ENCODE assay signal across 9 mouse cellular contexts in the genomic region with DNA sequence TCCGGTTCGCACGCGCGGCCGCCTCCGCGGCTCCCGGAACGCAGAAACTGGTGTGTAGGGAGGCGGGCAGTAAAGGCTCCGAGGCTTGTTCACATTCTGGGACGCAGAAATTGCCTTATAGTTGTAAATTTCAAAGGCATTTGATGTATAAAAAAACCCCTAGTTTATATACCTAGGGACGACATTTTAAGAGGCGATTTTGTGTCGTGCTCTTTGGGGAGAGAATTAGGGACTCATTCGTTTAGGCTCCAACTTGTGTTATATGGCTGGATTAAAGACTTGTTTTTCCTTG. TPM values are rescaled to one million over a fixed set of nuclear protein-coding genes. Genes with fewer than 3 reads are reported as not detected.
DNase-seq lines count a peak whose midpoint lies in the region; ATAC-seq and TF ChIP-seq lines count a peak whose summit lies in the region.
"Had no signal": no experiment of that assay in that cellular context is flagged by ENCODE, and none has a peak within 500 bp of the region (broad histone marks: within the 10 kb centered on the region; RNA-seq: fewer than 3 reads in every experiment).

No protein-coding gene starts in this region.

- no peaks in the 10 kb centered on the region for H3K27me3 ChIP-seq in liver, adult 2 months (ENCODE audit: control insufficient read depth, insufficient read depth, low read length)
- H3K27me3 ChIP-seq in embryonic facial prominence, embryonic 13.5 days = no peaks in the 10 kb centered on the region
- no peaks in the 10 kb centered on the region for H3K27me3 ChIP-seq in intestine, embryonic 16.5 days (replicated peaks; ENCODE audit: control insufficient read depth, insufficient read depth, low read length)
- H3K27me3 ChIP-seq in neural tube, embryonic 13.5 days = no peaks in the 10 kb centered on the region

- no peak for TF ChIP-seq POLR2A in liver, adult 2 months (IDR thresholded peaks at IDR 0.05; ENCODE audit: extremely low read depth, insufficient read depth, low read length)

- peak overlapping the region; percentile 98 for H3K4me3 ChIP-seq in liver, adult 2 months (ENCODE audit: insufficient read depth, low read depth, low read length)
- peak overlapping the region; percentile 96 for H3K4me3 ChIP-seq in embryonic facial prominence, embryonic 13.5 days
- peak overlapping the region; percentile 92 for H3K4me3 ChIP-seq in intestine, embryonic 16.5 days (ENCODE audit: low read length)
- peak overlapping the region; percentile 97 for H3K4me3 ChIP-seq in neural tube, embryonic 13.5 days

- no peak for ATAC-seq in embryonic facial prominence, embryonic 13.5 days (ENCODE audit: insufficient number of reproducible peaks, insufficient read depth, low FRiP score, low TSS enrichment, low read depth)
- ATAC-seq in intestine, embryonic 16.5 days = no peak
- no peak for ATAC-seq in neural tube, embryonic 13.5 days (ENCODE audit: low read depth)

- peaks cover 33% of the 10 kb centered on the region for H3K79me2 ChIP-seq in liver, adult 2 months (ENCODE audit: control insufficient read depth, insufficient read depth, low read length)

- H3K9ac ChIP-seq in liver, adult 2 months (ENCODE audit: low read depth, low read length) = peak overlapping the region; percentile 100
- H3K9ac ChIP-seq in embryonic facial prominence, embryonic 13.5 days = peak overlapping the region; percentile 95
- H3K9ac ChIP-seq in intestine, embryonic 16.5 days (ENCODE audit: low read depth, low read length) = peak overlapping the region; percentile 96
- H3K9ac ChIP-seq in neural tube, embryonic 13.5 days = peak overlapping the region; percentile 95

- DNase-seq in liver, adult 2 months (ENCODE audit: extremely low read depth, low read depth, low spot score) = no peak
- DNase-seq in liver = no peak
- DNase-seq in adrenal gland, adult 18-20 months (ENCODE audit: low spot score in 2 of 2) = no peak
- DNase-seq in embryo, embryonic 10.5 days (ENCODE audit: low spot score) = no peak
- no peak for DNase-seq in adrenal gland, adult (ENCODE audit: inconsistent age in 2 of 2, low spot score in 1 of 2)

- under 1% methylated on average over 17 of the region's 17 CpGs for WGBS in liver, adult 2 months
- under 1% methylated on average over 17 of the region's 17 CpGs for WGBS in embryonic facial prominence, embryonic 13.5 days
- WGBS in intestine, embryonic 16.5 days = under 1% methylated on average over 17 of the region's 17 CpGs
- WGBS in neural tube, embryonic 13.5 days = 0% methylated on average over 17 of the region's 17 CpGs

- H3K9me3 ChIP-seq in embryonic facial prominence, embryonic 13.5 days = no peaks in the 10 kb centered on the region
- H3K9me3 ChIP-seq in intestine, embryonic 16.5 days (ENCODE audit: control insufficient read depth, low read length) = no peaks in the 10 kb centered on the region
- no peaks in the 10 kb centered on the region for H3K9me3 ChIP-seq in neural tube, embryonic 13.5 days

- TF ChIP-seq CTCF in liver, adult 2 months (IDR thresholded peaks at IDR 0.05; ENCODE audit: low read depth, low read length) = no peak

- peaks cover 12% of the 10 kb centered on the region for H3K36me3 ChIP-seq in liver, adult 2 months (ENCODE audit: control insufficient read depth, insufficient read depth, low read length)
- H3K36me3 ChIP-seq in embryonic facial prominence, embryonic 13.5 days = peaks cover 24% of the 10 kb centered on the region
- H3K36me3 ChIP-seq in intestine, embryonic 16.5 days (ENCODE audit: control insufficient read depth, insufficient read depth, low read length) = 0 out of 2 replicates have a peak, but pooled peaks cover 5% of the 10 kb centered on the region
- peaks cover 23% of the 10 kb centered on the region for H3K36me3 ChIP-seq in neural tube, embryonic 13.5 days

- H3K4me1 ChIP-seq in liver, adult 2 months (ENCODE audit: control insufficient read depth, insufficient read depth, low read length) = peaks cover 17% of the 10 kb centered on the region
- H3K4me1 ChIP-seq in embryonic facial prominence, embryonic 13.5 days = peaks cover 29% of the 10 kb centered on the region
- peaks cover 22% of the 10 kb centered on the region for H3K4me1 ChIP-seq in intestine, embryonic 16.5 days (ENCODE audit: control insufficient read depth, insufficient read depth, low read length)
- peaks cover 46% of the 10 kb centered on the region for H3K4me1 ChIP-seq in neural tube, embryonic 13.5 days (replicated peaks)

- peak overlapping the region; percentile 97 for H3K27ac ChIP-seq in liver, adult 2 months (replicated peaks; ENCODE audit: insufficient read depth, low read depth, low read length)
- peak overlapping the region; percentile 98 for H3K27ac ChIP-seq in embryonic facial prominence, embryonic 13.5 days
- H3K27ac ChIP-seq in intestine, embryonic 16.5 days (ENCODE audit: low read length) = peak overlapping the region; percentile 99
- peak overlapping the region; percentile 98 for H3K27ac ChIP-seq in neural tube, embryonic 13.5 days (replicated peaks)

- H3K4me2 ChIP-seq in embryonic facial prominence, embryonic 13.5 days = peak overlapping the region; percentile 68
- peak overlapping the region; percentile 70 for H3K4me2 ChIP-seq in intestine, embryonic 16.5 days (ENCODE audit: low read depth, low read length)
- peak overlapping the region; percentile 74 for H3K4me2 ChIP-seq in neural tube, embryonic 13.5 days

RNA-seq across cellular contexts. Expression of gene Dnajc5, which starts 0.6 kb away (rescaled TPM):
- total RNA-seq in liver, adult 2 months (2014; rRNA removed) = 20.2 and 23.8 TPM in 2 replicates
- 28.6 and 30.7 TPM in 2 replicates for polyA plus RNA-seq in liver, adult 2 months (2012; rRNA removed)
- 97.2 and 101 TPM in 2 replicates for polyA plus RNA-seq in embryonic facial prominence, embryonic 13.5 days (2015; fragmentation: Nextera tagmentation; extraction: Ambion mirVana)
- polyA plus RNA-seq in intestine, embryonic 16.5 days (2015; fragmentation: Nextera tagmentation; extraction: Ambion mirVana) = 73.5 and 74.1 TPM in 2 replicates
- 192 and 214 TPM in 2 replicates for polyA plus RNA-seq in neural tube, embryonic 13.5 days (2015; fragmentation: Nextera tagmentation; extraction: Ambion mirVana)
- total RNA-seq in adrenal gland, adult 18-20 months (2021) = 10 to 100 TPM; 97.2 to 97.4 TPM

RNA-seq across cellular contexts. Expression of gene Tpd52l2, which starts 23.9 kb away (rescaled TPM):
- 26.2 and 27.1 TPM in 2 replicates for total RNA-seq in liver, adult 2 months (2014; rRNA removed)
- 18.8 and 23.0 TPM in 2 replicates for polyA plus RNA-seq in liver, adult 2 months (2012; rRNA removed)
- polyA plus RNA-seq in embryonic facial prominence, embryonic 13.5 days (2015; fragmentation: Nextera tagmentation; extraction: Ambion mirVana) = 156 and 168 TPM in 2 replicates
- polyA plus RNA-seq in intestine, embryonic 16.5 days (2015; fragmentation: Nextera tagmentation; extraction: Ambion mirVana) = 122 and 134 TPM in 2 replicates
- 107 and 114 TPM in 2 replicates for polyA plus RNA-seq in neural tube, embryonic 13.5 days (2015; fragmentation: Nextera tagmentation; extraction: Ambion mirVana)
- total RNA-seq in adrenal gland, adult 18-20 months (2021) = 100 to 1,000 TPM in 1 of 2 experiments, 10 to 100 TPM in 1; 96.6 to 100 TPM

RNA-seq across cellular contexts. Expression of gene Abhd16b, which starts 27.9 kb away (rescaled TPM):
- not detected in 2 replicates for total RNA-seq in liver, adult 2 months (2014; rRNA removed)
- not detected in 2 replicates for polyA plus RNA-seq in liver, adult 2 months (2012; rRNA removed)
- polyA plus RNA-seq in embryonic facial prominence, embryonic 13.5 days (2015; fragmentation: Nextera tagmentation; extraction: Ambion mirVana) = 0.11 and 0.14 TPM in 2 replicates
- 0.07 and 0.10 TPM in 2 replicates for polyA plus RNA-seq in intestine, embryonic 16.5 days (2015; fragmentation: Nextera tagmentation; extraction: Ambion mirVana)
- polyA plus RNA-seq in neural tube, embryonic 13.5 days (2015; fragmentation: Nextera tagmentation; extraction: Ambion mirVana) = 0.11 TPM in 1 of 2 replicates, not detected in the other
- total RNA-seq in adrenal gland, adult 18-20 months (2021) = not detected
- total RNA-seq: adrenal gland, adult 2 months had no signal
- polyA plus RNA-seq: adrenal gland, adult 2 months had no signal
